Mouse (Mus musculus): ENCODE measurements at regions not wholly inside any gene's neighbourhood (a gene's known extent, or its start where the extent isn't known, plus 50 kb on each side); places are given as distances from the start of the nearest gene placed in this dataset.
A peak's percentile ranks its signal among the peaks of the same experiment; 100 is the strongest.

DNA sequence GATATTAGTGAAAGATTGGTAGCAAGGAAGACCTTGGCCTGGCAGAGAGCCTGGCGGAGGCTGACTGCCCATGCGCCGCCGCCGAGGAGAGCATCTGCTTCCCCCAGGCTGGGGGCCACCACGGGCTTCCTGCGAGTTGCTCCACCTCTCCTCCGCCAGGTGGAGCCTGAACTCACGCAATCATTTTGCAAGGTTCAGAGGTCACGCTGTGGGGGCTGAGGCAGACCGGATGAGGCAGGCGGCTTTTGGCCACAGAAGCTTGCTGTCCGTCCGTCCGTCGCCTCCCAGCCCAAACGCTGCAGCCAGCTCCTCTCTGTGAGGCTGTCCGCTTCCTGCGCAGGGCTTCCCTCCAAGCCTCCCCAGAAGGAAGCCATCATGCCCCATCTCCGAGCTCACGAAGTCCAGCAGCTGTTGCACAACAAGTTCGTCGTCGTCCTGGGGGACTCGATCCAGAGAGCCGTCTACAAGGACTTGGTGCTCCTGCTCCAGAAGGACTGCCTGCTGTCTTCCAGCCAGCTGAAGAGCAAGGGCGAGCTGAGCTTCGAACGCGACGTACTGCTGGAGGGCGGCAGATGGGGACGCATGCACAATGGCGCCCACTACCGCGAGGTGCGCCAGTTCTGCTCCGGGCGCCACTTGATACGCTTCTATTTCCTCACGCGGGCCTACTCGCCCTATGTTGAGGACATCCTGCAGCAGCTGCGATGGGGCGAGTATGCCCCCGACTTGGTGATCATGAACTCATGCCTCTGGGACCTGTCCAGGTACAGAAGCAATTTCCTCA, 269.3 kb upstream of the Erbb4 start:
- DNase-seq (ENCODE audit: low spot score in 2 of 2) = no peak

- DNase-seq (ENCODE audit: low spot score in 2 of 2) = no peak
These were observed 267.4 kb upstream of the Erbb4 start for GRCm38 (mm10) chr1:69375246-69375645.

- no peak for DNase-seq (ENCODE audit: low spot score in 2 of 2)
These were observed 262.2 kb upstream of the Erbb4 start for GRCm38 (mm10) chr1:69370078-69370477.

DNA sequence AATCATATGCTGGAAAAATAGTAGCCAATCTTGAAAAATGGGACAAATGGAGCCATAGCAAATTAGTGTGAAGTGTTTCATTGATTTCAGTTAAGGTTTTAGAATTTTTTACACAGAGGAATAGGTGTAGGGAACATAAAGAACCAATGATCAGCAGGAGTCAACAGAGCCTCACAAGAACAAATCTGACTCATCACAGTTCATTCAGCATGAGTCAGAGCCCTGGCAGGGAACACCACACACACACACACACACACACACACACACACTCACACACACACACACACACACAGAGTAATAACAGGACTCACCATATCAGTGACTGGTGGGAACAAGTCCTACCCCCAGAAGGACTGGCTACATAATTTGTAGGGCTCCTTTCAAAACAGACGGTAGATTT, 259.7 kb upstream of the Erbb4 start:
- DNase-seq (ENCODE audit: low spot score in 2 of 2) = peak; percentile 23 to 30

GRCm38 (mm10) chr1:69364069-69364468, 256.2 kb upstream of the Erbb4 start:
- DNase-seq (ENCODE audit: low spot score in 2 of 2) = no peak

GRCm38 (mm10) chr1:69357548-69357947, 249.7 kb upstream of the Erbb4 start:
- DNase-seq (ENCODE audit: low spot score in 2 of 2) = no peak

DNA sequence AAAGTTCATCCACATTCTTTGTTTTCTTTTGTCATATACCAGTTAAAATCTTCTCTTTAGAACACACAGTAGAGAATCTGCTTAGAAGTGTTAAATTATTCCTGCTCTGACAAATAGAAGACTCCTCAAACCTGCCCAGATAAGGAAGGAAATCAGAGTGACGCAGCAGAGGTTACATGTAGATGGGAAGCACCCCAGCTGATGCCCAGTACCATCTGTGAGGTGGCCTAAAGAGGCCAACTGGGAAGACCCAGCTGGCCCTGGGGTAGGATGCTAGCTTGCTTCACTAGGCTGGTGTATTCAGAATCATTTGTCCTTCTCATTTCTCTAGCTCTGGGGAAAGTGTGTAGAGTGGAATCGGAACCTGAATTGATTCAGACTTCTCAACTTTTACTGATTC, 242.6 kb upstream of the Erbb4 start:
- no peak for DNase-seq (ENCODE audit: low spot score in 2 of 2)

DNA sequence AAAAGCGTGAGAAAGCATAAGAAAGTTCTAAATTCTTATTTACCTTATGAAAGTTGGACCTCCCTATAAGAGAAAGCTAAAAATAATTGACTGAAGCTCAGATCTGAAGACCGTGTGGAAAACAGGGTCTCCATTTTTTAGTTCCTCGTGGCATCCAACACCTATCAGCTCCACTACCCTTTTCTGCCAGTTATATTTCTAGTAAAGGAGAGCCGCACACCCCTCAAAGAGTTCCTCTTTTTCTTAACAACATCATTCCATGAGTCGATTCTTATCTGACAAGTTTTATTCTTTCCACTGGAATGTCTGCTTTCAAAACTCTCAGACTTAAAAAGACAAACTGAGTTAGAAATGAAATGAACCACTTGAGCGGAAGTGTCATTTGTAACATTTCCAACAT, 242.0 kb upstream of the Erbb4 start:
- DNase-seq (ENCODE audit: low spot score in 2 of 2) = no peak

- DNase-seq (ENCODE audit: low spot score in 2 of 2) = no peak
These were observed 234.2 kb upstream of the Erbb4 start for GRCm38 (mm10) chr1:69342100-69342499.

DNA sequence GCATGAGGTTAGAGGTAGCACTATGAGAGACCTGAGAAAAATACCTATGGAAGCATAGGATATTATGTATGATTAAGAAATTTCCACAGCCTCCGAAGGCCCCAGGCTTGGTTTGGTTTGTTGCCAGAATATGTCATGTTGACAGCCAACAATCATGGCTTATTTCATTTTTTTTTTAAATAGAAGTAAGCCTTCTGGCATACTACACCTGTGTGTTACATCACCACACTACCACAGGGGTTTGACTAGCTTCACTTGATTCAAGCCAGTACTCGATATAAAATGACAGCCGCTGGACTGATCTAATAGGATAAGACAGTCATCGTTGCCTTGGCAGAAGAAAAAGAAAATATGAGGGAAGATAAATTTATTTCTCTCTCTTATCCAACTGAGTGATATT, 232.6 kb upstream of the Erbb4 start:
- no peak for DNase-seq (ENCODE audit: low spot score in 2 of 2)

DNA sequence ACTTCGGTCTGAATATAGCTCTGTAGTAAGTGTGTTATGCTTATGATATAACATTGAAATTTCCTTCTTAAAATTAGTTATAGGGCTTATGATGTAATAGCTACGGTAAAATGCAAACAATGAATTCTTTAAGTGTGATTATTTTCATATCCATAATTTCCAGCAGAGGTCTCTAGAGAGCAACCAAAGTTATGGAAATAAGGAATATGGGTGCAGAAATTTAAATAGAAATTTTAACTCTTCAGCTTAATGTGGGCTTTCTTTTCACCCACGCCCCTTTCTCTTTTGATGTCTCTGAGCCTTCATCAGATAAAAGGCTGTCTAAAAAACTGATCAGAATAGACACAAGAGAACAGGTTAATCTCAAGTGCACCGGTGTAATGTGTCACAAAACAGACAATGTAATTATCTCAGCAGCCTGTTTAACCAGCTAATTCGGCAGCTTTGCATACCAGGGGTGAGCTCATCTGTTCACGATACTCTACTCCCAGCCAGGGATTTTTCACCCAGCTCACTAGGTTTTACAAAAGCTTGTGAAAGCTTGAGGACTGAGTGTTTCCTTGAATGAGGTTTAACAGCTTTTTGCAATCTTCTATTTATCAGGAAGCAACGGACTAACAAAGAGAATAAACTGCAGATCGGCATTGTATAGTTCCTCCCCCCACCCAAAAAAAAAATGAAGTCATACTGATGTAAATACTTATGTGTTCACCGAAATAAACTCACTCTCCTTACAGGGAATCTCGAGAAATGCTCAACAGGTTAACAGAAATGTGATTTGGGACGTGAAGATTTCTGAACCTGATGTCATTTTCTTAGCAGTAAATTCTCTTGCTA, 223.8 kb upstream of the Erbb4 start:
- DNase-seq (ENCODE audit: low spot score in 2 of 2) = peak in 1 of 2 experiments; percentile 7

DNA sequence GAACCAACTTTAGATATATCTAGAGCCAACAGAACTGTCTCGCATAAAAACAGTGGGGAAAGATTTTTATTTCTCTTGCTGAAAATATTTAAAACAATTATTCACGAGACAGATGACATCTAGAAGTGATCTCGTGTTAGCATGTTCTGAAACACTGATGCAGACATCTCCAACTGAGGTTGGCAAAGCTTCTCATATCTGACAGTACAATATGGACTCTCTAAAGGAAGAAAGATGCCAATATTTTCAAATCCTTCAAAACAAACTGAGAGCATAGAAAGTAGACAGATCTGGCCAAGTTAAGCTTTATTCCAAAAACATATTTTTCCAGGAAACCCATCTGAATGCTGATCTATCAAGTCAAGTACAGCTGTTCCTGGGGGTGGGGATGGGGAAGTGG, 221.5 kb upstream of the Erbb4 start:
- no peak for DNase-seq (ENCODE audit: low spot score in 2 of 2)

DNA sequence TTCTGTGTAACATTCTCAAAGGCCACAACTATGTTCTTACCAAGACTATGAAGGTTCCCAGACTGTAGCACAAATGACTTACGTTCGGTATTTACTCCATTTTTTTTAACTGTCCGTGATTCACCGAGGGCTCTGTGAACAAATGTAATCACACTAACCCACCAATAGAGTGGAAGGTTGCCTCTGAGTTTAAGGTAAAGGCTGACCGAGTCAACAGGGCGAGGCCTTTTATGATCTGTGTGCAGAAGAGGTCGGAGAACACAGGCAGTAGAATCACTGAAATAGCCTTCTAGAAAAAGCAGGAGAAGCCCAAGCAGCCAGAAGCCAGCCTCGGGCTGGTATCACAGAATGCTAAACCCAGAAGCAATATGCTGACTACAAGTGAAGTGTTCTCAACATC, 218.9 kb upstream of the Erbb4 start:
- peak in 1 of 2 experiments; percentile 6 for DNase-seq (ENCODE audit: low spot score in 2 of 2)

DNA sequence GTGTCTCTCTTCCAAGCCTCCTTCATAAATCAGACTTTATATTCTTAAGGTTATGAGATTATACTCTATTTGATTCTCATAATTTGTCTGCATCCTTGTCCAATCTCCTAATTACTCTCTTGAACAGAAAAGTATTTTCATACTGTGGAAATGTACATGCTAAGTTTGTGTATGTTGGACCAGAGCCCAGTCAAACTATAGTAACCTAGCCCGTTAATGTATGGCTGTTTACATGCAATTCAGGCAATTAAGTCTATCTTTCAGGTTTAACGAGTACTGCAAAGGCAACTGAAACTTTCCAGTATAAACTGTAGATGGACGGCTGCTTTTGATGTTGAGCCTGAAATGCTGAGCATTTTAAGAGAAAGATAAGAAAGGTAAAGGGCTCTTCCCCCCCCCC, 211.7 kb upstream of the Erbb4 start:
- DNase-seq (ENCODE audit: low spot score in 2 of 2) = no peak

- DNase-seq (ENCODE audit: low spot score in 2 of 2) = no peak
These were observed 189.0 kb upstream of the Erbb4 start for GRCm38 (mm10) chr1:69296816-69297215.

DNA sequence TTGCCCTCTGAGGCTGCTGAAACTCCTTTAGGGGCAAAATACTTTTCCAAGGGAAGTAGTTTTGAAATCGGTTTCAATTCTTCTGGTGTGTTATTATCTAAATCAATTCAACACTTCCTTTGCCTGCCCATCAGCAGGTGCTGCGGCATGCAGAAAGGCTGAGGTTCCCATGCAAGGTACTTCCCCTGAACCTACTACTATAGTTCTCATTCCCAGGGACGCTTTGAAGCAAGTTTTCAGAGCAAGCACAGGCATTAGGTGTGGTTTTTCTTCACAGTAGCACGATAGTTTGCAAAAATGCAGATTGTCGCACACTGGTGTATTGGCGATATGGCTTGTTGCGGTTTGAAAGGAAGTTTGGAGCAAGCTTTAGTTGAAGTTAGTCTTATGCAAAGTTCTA, 183.5 kb upstream of the Erbb4 start:
- DNase-seq (ENCODE audit: low spot score in 2 of 2) = no peak

GRCm38 (mm10) chr1:69286374-69286773, 178.5 kb upstream of the Erbb4 start:
- no peak for DNase-seq (ENCODE audit: low spot score in 2 of 2)

- no peak for DNase-seq (ENCODE audit: low spot score in 2 of 2)
These were observed 169.6 kb upstream of the Erbb4 start for GRCm38 (mm10) chr1:69277428-69277827.

DNA sequence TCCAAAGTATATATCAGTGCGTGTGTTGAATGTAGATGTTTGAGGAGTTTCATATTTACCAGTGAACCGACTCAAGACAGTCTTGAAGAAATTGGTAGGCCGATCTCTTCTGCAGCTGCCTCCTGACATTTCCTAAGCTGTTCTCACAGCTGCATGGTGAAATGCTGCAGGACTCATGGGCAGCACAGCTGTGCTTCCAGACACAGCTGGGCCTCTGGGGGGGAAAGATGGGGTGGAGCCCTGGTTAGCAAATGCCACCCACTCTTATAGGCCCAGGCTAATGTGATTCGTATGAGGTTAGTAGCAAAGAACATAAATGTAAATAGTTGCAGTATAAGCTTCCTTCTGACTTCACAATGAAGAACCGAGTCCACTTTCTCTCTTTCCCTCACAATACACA, 139.8 kb upstream of the Erbb4 start:
- DNase-seq (ENCODE audit: low spot score in 2 of 2) = no peak

DNA sequence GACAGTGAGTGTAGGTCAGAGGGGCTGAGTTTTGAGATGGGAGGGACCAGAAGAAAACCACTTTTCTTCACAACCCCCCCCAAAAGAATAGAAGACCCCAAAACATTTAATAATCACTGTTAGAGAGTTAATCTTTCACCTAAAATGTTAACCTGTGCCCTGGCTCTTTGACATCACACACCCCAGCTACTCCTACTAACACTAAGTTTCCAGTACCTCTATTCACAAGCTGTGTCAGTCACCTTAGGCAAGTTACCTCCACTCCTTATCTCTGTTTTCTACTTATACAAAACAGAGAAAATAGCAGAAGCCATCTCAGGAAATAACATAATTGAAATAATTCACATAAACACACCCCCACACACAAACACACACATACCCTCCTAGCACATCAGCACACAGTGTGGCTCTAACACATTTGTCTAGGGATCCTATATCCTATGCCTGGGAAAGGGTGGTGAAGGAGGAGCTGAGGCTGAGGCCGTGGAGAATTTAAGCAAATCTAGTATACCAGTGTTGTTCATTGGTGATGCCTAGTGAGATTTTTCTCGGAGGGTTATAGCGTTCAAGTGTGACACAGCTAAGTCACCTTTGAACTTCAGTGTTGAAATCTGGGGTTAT, 134.5 kb upstream of the Erbb4 start:
- no peak for DNase-seq (ENCODE audit: low spot score in 2 of 2)

DNA sequence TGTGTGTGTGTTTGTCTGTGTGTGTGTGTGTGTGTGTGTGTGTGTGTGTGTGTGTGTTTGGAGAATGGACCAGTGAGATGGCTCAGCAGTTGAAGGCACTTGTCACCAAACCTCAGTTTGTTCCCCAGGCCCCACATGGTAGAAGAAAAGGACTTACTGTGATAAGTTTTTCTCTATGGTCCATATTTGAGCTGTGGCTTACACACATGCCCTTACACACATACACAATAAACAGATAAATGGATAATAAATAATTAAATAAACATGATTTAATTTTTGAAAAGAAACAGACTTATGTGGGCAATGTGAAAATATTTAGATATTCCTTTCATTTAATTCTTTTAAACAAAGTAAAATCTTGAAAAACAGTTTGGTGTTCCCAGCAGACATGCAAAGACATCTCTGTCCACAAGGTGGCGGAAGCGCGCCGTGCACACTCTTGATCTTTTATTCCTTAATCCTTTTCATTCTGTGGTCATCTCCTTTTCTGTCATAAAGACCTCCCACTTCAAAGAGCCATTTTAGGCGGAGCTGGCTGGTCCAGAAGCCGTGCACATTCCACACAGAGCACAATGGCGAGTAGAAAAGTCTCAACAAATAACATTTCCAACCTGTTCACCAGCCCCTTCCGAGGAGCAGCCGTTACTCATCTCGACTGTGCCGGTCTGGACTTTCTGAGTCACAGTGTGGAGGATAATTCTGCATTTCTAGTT, 133.8 kb upstream of the Erbb4 start:
- DNase-seq (ENCODE audit: low spot score in 2 of 2) = peak; percentile 44 to 66

GRCm38 (mm10) chr1:69227864-69228263, 120.0 kb upstream of the Erbb4 start:
- DNase-seq (ENCODE audit: low spot score in 2 of 2) = no peak

Data from urinary bladder, adult 18-20 months (tissue).